Mouse (Mus musculus) cerebellum, adult 9-10 months (tissue): ENCODE results near the gene Camkk1.
A peak's percentile ranks its signal among the peaks of the same experiment; 100 is the strongest.

Experiments
- DNase-seq: peaks from one replicate; pipeline ENCODE4 v3.0.0; 2022

The Camkk1 gene

DNA sequence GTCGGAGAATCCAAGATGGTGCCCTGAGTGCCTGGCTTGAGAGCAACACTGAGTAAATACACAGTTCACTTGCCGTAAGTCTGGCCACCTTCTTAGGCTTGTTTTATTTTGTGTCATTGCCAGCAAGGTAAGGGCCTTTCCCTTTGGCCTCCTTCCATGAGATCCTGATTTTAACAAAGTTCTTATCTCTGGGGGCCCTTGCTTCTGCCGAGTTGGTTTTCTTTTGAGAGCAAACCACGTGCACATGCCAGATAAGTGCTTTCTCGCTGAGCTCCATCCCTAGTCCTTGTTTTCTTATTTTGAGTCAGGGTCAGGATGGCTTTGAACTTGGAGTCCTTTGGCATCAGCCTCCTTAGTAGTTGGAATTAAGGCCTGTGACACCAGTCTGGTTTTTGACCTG lies 38.9 kb downstream of the Camkk1 start:
- DNase-seq = no peak

DNA sequence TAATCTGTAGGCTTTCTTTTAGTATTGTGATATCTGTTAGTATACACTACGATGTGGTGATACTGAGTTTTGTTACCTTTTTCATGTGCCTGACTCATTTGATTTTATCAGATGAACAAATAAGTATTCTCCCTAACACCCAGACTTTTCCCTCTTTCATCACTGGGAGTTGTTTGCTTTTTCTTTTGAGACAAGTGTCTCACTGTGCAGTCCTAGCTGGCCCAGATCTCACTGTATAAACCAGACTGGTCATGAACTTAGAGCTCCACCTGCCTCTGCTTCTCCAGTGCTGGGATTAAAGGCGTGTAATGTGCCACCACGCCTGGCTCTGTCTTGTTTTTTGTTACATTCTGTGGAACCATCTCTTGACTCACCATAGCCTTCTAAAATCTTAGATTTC lies 40.8 kb downstream of the Camkk1 start:
- no peak for DNase-seq

DNA sequence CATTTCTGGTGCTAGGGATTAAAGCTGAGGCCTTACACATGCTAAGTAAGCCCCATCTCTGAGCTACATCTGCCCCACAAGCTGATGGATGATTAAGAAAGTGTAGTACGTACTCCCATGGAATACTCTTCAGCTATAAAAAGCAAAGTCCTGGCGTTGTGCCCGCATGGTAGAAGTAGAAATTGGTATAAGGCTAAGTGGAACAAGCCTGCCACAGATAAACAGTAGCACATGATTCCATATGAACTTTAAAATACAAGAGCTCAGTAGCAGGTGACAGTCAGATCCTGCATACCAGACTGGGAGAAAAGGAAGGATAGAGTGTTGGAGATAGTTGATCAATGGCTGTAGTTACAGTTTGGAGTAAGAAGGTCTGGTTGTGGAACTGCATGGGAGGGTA lies 42.6 kb downstream of the Camkk1 start:
- no peak for DNase-seq

DNA sequence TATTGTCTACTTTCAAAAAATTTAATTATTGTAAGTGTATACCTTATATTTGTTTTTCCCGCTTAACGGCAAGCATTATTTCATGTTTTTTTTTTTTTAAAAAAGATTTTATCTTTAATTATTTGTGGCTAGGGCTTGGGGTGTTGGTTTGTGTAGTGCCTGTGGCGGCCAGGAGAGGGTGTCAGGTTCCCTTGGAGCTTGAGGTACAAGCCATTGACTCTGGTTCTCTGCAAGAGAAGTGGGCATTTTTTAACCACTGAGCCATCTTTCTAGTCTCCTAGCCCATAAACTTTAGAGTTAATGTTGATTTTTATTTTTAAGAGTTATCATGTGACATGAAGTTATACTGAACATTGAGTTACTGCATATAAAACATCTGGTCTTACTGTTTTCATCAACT lies 53.0 kb downstream of the Camkk1 start:
- DNase-seq = no peak

DNA sequence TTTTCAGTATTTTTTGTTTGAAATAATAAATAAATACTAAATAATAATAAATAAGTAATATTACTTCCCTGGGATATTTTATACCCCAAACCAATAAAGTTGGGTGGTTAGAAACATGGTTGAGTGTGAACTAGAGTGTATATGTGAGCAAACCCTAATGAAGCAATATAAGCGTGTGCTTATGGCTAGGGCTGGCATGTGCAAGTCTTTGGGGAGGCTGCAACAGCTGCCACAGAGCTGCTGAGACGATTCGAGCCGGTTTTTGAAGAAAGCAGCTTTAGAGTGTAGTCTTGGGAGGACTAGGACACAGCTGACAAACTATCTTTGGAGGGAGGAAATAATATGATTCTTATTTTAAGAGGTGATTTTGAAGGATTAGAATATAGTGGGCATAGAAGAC lies 57.5 kb downstream of the Camkk1 start:
- DNase-seq = no peak

DNA sequence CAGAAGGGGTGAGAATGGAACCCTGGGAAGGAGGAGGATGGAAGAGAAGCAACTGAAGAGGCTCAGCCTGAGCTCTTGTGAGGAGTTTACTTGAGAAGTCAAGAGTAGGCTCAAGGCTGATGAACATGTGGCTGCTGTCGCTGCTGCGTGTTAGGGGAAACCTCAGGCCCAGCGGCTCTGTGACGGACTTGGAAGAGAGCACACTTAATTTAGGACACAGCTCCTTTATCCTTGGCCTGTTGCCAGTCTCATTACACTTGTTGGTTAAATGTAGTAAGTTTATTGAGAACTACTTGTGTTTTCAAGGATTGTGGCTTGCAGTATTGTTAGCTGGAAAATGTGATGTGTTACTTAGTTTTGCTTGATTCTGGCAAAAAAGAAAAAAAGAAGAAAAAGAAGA lies 57.9 kb downstream of the Camkk1 start:
- DNase-seq = no peak

DNA sequence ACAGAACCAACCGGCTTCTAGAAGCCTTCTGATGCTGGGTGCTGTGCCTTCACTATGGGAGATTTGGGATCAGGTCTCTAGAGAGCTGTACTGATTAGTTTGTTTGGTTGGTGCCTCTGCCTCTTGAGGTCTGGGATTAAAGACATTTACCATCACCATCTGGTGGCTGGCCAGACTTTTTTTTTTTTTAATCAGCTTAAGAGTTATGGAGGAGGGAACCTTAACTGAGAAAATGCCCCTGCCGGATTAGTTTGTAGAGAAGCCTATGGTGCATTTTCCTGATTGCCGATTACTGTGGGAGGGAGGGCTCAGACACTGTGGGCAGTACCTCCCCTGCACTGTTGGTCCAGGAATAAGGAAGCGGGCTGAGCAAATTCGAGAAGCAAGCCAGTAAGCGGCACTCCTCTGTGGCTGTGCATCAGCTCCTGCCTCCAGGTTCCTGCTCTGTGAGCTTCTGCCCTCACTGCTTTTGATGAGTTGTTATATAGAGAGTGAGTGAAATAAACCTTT lies 58.5 kb downstream of the Camkk1 start:
- DNase-seq = no peak

DNA sequence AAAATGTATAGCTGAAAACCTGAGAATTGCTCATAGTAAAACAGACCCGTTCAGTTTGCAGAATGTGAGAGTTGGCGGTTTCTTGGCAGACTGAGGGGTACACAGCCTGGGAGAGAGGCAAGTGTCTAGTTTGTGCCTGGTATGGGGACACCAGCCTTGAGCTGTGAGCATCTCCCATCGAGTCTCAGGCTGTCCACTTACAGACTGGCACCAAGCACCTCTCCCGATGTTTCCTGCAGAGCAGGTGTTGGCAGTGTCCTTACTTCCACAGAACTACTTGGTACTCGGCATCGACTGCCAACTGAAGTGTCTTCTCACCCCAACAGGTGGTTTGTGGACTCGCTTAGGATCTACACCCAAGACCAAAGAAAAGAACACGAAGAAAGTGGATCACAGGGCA lies 59.8 kb downstream of the Camkk1 start:
- no peak for DNase-seq

DNA sequence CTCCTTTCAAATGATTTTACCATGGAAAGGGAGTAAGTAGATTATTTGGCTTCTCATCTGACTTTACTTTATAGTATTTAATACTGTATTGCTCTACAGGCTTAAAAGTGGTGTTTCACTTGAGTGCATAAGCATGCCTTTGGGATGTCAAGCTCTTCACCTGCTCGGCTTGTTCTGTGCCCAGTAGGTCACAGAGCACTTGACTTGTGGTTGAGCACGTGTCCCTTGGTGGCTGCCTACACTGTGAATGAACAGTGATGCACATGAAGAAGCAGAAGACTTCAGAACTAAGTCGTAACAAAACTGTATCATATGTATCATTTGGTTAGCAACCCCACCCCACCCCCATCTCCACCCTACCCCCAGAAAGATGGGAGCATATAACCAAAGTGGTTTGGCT lies 61.5 kb downstream of the Camkk1 start:
- no peak for DNase-seq

DNA sequence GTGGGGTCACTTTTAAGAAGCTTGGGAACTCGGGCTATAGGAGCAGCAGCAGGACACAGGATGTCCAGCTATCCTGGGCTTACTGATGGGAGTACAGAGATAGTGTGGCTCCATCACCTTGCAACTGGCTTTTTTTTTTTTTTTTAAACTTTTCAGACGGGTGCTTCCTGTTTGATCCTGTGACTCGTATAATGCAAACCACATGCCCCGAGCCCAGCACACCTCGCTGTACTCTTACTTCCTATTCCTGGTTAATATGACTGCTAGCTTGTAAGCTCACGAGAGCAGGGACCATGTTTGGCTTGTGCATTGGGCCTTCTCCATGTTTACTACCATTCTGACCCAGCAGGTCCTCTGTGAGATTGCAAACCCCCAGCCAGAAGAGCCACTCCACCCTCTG lies 65.5 kb downstream of the Camkk1 start:
- DNase-seq = no peak

DNA sequence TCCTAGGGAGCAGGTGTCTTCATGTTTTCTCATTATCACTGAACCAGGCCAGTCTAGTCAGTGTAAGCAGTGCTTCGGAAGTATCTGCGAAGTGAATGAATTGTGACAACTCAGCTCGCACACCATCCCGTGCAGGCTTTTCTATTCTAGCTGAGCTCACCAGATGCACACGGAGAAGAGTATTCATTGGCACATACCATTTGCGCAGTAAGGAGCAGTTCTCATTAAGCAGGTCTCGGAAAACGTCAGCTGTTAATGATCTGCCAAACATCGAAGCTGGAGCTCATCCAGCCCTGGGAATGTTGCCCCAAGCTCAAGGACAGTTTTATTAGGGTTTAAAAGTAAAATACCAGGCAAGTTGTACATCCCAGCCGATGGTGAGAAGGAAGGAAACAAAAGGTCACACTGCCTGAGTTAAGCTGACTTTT lies 66.0 kb downstream of the Camkk1 start:
- DNase-seq = peak; percentile 10

DNA sequence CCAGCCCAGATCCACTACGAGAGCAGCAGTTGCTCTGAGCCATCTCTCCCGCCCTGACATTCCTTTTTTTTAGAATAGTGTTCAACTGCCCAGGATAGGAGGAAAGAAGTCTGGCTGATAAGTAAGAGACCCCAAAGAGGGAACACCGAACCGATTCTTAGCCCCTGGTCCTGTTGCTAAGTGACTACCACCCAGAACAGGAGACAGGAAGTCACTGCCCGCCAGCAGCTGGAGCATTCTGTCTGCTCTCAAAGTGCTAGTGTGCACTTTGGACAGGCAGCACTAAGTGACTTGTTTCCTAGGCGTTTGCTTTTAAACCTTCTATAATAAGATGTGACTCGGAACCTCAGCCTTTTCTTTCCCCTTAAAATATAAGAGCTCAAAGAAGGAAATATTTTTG lies 66.6 kb downstream of the Camkk1 start:
- DNase-seq = no peak

DNA sequence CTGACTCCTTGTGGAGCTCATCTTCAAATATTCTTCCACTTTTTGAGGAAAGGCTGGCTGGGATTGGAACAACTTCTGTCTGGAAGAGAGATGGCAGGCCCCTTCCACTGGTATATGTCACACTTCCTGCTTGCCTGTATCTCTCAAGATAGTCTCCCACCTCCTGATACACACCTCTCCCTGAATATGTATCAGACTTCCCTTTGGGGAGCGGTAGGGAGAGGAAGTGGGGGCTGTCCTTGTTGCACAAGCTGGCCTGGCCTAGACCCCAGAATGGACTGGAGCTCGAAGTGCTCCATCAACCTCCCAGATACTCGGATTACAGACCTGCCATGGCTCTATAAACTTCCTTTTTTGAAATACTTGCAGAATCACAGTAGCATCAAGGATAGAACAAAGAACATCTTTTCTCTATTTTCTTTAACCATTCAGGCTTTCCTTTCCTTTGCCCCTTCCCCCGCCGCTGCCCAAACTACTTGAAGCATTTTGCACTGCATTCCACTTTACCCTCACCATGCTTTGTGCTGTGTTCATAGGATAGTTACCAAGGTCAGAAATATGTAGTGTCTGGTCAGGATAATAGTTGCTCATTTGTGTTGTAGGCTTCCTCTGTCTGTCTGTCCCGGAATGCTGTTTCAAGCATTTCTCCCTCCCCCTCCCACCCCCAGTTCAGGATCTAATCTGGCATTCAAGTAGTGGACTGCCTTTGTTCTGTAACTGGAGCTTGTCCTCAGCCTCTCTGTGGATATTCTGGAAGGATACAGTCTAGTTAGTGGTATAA lies 69.1 kb downstream of the Camkk1 start:
- no peak for DNase-seq

DNA sequence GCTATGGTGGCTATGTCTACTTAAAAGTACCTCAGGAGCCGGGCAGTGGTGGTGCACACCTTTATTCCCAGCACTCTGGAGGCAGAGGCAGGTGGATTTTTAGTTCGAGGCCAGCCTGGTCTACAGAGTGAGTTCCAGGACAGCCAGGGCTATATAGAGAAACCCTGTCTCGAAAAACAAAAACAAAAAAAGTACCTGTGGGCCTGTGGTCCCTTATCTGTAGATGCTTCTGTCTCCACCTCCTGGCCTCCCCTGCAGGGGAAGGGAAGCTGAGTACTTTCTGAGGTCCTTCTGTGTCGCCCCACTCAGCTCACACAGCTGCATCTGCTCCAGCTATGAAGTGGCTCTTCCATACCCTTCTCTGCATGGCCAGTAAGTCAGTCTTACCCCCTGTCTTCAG lies 71.5 kb downstream of the Camkk1 start, which contains the start of gene Itgae:
Itgae (plus strand) TSS at position 301 of the 400 bp plus-strand sequence.
- no peak for DNase-seq

DNA sequence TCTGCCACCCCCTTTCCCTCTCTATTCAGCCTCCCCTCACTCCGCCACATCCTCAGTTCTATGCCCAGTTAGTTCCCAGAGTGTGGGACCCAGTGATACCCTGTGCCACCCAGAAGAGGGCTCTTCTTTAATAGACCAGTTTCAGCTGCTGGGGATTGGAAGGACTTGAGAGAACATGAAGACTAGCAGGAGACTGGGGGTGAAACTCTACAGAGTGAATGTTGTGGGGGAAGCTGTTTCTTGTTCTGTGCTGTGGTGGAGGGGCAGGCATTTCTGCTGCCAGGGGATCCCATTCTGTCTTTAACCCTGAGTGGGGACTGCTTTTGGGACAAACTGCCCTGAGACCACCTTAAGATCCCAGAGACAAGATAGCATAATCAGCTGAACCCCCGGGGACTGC lies 72.0 kb downstream of the Camkk1 start:
- no peak for DNase-seq
